Mouse (Mus musculus) lung, embryonic 16.5 days (tissue): ENCODE measurements around the gene Fchsd2. TPM values are rescaled to one million over a fixed set of nuclear protein-coding genes. Genes with fewer than 3 reads are reported as not detected.
A peak's percentile ranks its signal among the peaks of the same experiment; 100 is the strongest.

Experiments
- ATAC-seq: fragments of 200-750 bp; cut with Nextera tagmentation; 2 replicates; pipeline ENCODE4 v1.8.0; 2017; ENCODE audit warnings: low read depth, mild to moderate bottlenecking, moderate library complexity
- H3K27ac ChIP-seq: fragments of 300-500 bp; sonication (generic); 2 replicates; pipeline ENCODE4 v1.5.1; 2014; ENCODE audit warnings: mild to moderate bottlenecking, control low read depth, low read length
- H3K27me3 ChIP-seq: fragments of 300-500 bp; sonication (generic); 2 replicates; pipeline ENCODE4 v1.6.1; 2014; ENCODE audit warnings: low read depth, low read length, mixed read lengths; ENCODE audit not compliant: control insufficient read depth, insufficient read depth
- H3K36me3 ChIP-seq: fragments of 300-500 bp; sonication (generic); 2 replicates; pipeline ENCODE4 v1.6.1; 2014; ENCODE audit warnings: low read length; ENCODE audit not compliant: control insufficient read depth, insufficient read depth
- H3K4me1 ChIP-seq: fragments of 300-500 bp; sonication (generic); replicated peaks from 2 replicates; pipeline ENCODE4 v1.6.1; 2014; ENCODE audit warnings: low read length, mixed read lengths; ENCODE audit not compliant: control insufficient read depth, insufficient read depth
- H3K4me2 ChIP-seq: fragments of 300-500 bp; sonication (generic); 2 replicates; pipeline ENCODE4 v1.6.1; 2014; ENCODE audit warnings: low read depth, low read length, control low read depth
- H3K4me3 ChIP-seq: fragments of 300-500 bp; sonication (generic); 2 replicates; pipeline ENCODE4 v1.5.1; 2014; ENCODE audit warnings: mild to moderate bottlenecking, low read length, control low read depth
- H3K9ac ChIP-seq: fragments of 300-500 bp; sonication (generic); 2 replicates; pipeline ENCODE4 v1.6.1; 2014; ENCODE audit warnings: low read length, control low read depth
- H3K9me3 ChIP-seq: fragments of 300-500 bp; sonication (generic); 2 replicates; pipeline ENCODE4 v1.6.1; 2016; ENCODE audit warnings: low read length; ENCODE audit not compliant: control insufficient read depth
- WGBS: fragments of 180-500 bp; shearing (Covaris S2); extraction: QIAGEN DNeasy Blood & Tissue Kit; methylation state at CpG from one replicate; pipeline ENCODE4 v1.1.7; 2014; 5-methylcytosine and 5-hydroxymethylcytosine counted together
- polyA plus RNA-seq: library from polyadenylated mRNA; unstranded; fragments of >200 nt; fragmentation: Nextera tagmentation; extraction: Ambion mirVana; gene quantifications from 2 replicates; pipeline ENCODE4 v1.2.1, GENCODE M21; 2015

Gene Fchsd2
- polyA plus RNA-seq, 1 experiment from 2014 or later, result 22.3 TPM

- H3K9me3 ChIP-seq, result no peaks in the 10 kb centered on the region
- no peak overlapping the region for H3K4me2 ChIP-seq
- H3K36me3 ChIP-seq, result peaks cover 4% of the 10 kb centered on the region; the same call in 1 of the 2 replicates
- no peak overlapping the region for H3K9ac ChIP-seq
- no peak overlapping the region for H3K4me3 ChIP-seq
- H3K4me1 ChIP-seq, result peaks cover 4% of the 10 kb centered on the region
- ATAC-seq, result no peak
- 83% methylated on average over 8 of the region's 8 CpGs for WGBS
- no peaks in the 10 kb centered on the region for H3K27me3 ChIP-seq
- no peak overlapping the region for H3K27ac ChIP-seq
These were observed 199.0 kb downstream of the Fchsd2 start for GRCm38 (mm10) chr7:101291641-101292040.

- H3K27me3 ChIP-seq, result no peaks in the 10 kb centered on the region
- H3K9ac ChIP-seq, result no peak overlapping the region
- WGBS, result 68% methylated on average over 2 of the region's 4 CpGs
- no peak overlapping the region for H3K4me3 ChIP-seq
- H3K4me1 ChIP-seq, result peaks cover 7% of the 10 kb centered on the region
- H3K27ac ChIP-seq, result no peak overlapping the region
- no peak overlapping the region for H3K4me2 ChIP-seq
- no peak for ATAC-seq
- no peaks in the 10 kb centered on the region for H3K9me3 ChIP-seq
- peaks cover 4% of the 10 kb centered on the region; the same call in 1 of the 2 replicates for H3K36me3 ChIP-seq
These were observed 199.4 kb downstream of the Fchsd2 start for GRCm38 (mm10) chr7:101292086-101292485.

GRCm38 (mm10) chr7:101292696-101293095 lies 200.0 kb downstream of the Fchsd2 start:
- 0 out of 2 replicates have a peak, but pooled peaks cover 1% of the 10 kb centered on the region for H3K27me3 ChIP-seq
- H3K4me3 ChIP-seq, result no peak overlapping the region
- H3K9ac ChIP-seq, result no peak overlapping the region
- no peaks in the 10 kb centered on the region for H3K9me3 ChIP-seq
- peaks cover 7% of the 10 kb centered on the region for H3K4me1 ChIP-seq
- no peak overlapping the region for H3K4me2 ChIP-seq
- 95% methylated on average over 1 of the region's 1 CpGs for WGBS
- H3K36me3 ChIP-seq, result peaks cover 4% of the 10 kb centered on the region; the same call in 1 of the 2 replicates
- H3K27ac ChIP-seq, result no peak overlapping the region
- no peak for ATAC-seq

DNA sequence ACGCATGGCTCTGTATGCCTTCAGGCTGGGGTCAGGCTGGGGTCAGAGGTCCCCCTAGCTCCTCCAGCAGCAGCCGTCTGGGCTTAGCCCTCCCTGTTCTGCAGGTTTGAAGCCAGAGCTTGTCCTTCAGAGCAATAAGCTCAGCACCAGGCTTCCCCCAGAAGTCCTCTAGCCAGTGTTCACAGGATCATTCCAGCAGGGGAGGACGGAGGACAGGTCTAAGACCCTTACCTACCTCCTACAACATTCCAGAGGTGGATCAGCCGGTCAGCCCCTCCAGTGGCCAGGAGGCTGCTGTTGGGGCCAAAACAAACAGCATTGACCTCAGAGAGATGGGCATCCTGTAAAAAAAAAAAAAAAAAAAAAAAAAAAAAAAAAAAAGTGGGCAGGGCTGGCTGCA lies 200.5 kb downstream of the Fchsd2 start:
- H3K27ac ChIP-seq, result peak overlapping the region; percentile 34; the same call in 1 of the 2 replicates
- no peak for ATAC-seq
- no peaks in the 10 kb centered on the region for H3K9me3 ChIP-seq
- H3K4me2 ChIP-seq, result no peak overlapping the region
- H3K27me3 ChIP-seq, result 0 out of 2 replicates have a peak, but pooled peaks cover 4% of the 10 kb centered on the region
- WGBS, result 47% methylated on average over 4 of the region's 4 CpGs
- H3K4me1 ChIP-seq, result peaks cover 7% of the 10 kb centered on the region
- peaks cover 4% of the 10 kb centered on the region; the same call in 1 of the 2 replicates for H3K36me3 ChIP-seq
- H3K4me3 ChIP-seq, result no peak overlapping the region
- H3K9ac ChIP-seq, result no peak overlapping the region

DNA sequence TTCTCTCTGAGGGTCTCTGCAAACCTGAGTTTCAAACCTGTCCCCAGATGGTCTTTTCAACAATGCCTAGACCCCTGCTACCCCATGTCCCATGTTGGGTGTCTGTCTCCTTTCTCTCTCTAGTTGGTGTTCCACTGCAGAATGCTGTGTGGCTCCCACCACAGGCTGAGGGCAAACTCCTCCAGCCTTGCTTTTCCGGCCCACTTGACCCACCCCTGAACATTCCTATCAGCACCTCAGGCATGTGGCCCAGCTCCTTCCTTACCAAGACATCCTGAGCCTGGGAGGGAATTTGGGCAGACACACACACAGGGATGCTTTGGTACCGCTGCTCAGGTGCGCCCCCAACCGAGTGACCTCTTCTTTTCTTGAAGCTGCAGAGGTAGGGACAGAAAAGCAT lies 200.9 kb downstream of the Fchsd2 start:
- H3K4me2 ChIP-seq, result no peak overlapping the region
- peaks cover 4% of the 10 kb centered on the region; the same call in 1 of the 2 replicates for H3K36me3 ChIP-seq
- H3K4me1 ChIP-seq, result peaks cover 7% of the 10 kb centered on the region
- H3K9ac ChIP-seq, result no peak overlapping the region
- 0 out of 2 replicates have a peak, but pooled peaks cover 4% of the 10 kb centered on the region for H3K27me3 ChIP-seq
- ATAC-seq, result peak; percentile 34; the same call in 1 of the 2 replicates
- no peak overlapping the region for H3K4me3 ChIP-seq
- H3K27ac ChIP-seq, result peak overlapping the region; percentile 14; the same call in 1 of the 2 replicates
- H3K9me3 ChIP-seq, result no peaks in the 10 kb centered on the region
- WGBS, result 52% methylated on average over 4 of the region's 4 CpGs

DNA sequence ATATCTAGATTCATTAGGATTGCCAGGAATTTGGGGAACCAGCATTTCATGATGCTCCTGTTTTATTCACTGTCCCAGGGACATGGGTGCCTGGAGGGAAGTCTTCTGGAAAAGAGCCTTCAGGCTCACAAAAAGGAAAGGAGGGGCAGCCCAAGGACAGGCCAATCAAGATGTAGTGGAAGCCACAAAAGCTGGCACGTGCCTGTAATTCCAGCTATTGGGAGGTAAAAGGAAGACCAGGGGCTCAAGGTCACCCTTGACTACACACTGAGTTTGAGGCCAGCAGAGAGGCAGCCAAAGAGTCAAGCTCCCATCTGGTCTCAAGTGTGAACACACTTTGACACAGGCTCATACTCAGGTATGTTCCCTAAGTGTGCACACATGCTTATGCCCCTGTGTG lies 202.8 kb downstream of the Fchsd2 start:
- WGBS, result 88% methylated on average over 1 of the region's 1 CpGs
- H3K27ac ChIP-seq, result no peak overlapping the region
- H3K9ac ChIP-seq, result no peak overlapping the region
- no peaks in the 10 kb centered on the region for H3K9me3 ChIP-seq
- no peak for ATAC-seq
- no peak overlapping the region for H3K4me2 ChIP-seq
- 0 out of 2 replicates have a peak, but pooled peaks cover 4% of the 10 kb centered on the region for H3K27me3 ChIP-seq
- no peak overlapping the region for H3K4me3 ChIP-seq
- peaks cover 7% of the 10 kb centered on the region for H3K4me1 ChIP-seq
- 0 out of 2 replicates have a peak, but pooled peaks cover 3% of the 10 kb centered on the region for H3K36me3 ChIP-seq

DNA sequence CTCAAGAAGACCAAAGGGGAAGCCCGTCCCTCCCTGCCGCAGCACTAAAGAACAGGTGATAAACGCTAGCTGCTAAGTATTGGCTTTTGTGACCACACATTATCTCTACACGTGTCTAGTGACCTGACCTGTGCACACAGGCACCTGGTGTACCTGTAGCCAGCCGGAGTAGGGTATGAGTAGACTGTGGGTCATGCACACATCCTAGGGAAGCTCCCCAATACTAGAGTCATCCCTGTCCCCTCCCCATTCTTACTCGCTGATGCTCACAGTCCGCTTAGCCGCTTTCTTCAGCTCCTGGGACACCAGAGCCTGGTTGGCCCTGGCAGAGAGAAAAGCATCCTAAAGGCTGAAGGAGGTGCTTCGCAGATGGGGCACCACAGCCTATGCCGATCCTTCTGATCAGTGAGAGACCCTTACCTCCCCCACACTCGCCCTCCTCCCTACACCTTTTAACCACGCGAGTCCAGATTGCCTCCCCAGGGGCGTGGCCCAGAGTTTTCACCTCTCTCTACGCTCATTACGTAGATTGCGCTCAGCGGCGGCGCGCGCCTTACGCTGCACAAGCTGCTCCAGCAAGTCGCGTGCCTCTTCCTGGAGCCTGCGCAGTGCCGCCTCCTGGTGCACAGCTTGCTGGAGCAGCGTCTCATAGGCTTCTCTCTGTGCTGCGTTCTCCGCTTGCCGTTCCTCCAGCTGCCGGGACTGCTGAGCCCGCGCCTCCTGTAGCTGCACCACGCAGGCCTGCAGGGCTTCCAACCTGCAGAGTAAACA lies 203.8 kb downstream of the Fchsd2 start:
- WGBS, result 9% methylated on average over 35 of the region's 35 CpGs

GRCm38 (mm10) chr7:101297023-101297405 lies 204.4 kb downstream of the Fchsd2 start:
- Histone ChIP-seq H3K4me1 (peaks cover 14% of the 10 kb centered on the region), H3K4me3 (peak overlapping the region; percentile 38), H3K36me3 (no peaks in the 10 kb centered on the region), H3K4me2 (peak overlapping the region; percentile 73), H3K9me3 (no peaks in the 10 kb centered on the region), H3K27me3 (0 out of 2 replicates have a peak, but pooled peaks cover 4% of the 10 kb centered on the region), H3K27ac (no peak overlapping the region), H3K9ac (peak overlapping the region; percentile 57)
- WGBS, result 23% methylated on average over 8 of the region's 8 CpGs
- no peak for ATAC-seq

More for the DNA sequence above, 203.8 kb downstream of the Fchsd2 start:
- H3K27me3 ChIP-seq, result 0 out of 2 replicates have a peak, but pooled peaks cover 4% of the 10 kb centered on the region
- H3K4me3 ChIP-seq, result peak overlapping the region; percentile 38
- no peaks in the 10 kb centered on the region for H3K36me3 ChIP-seq
- H3K9me3 ChIP-seq, result no peaks in the 10 kb centered on the region
- H3K4me2 ChIP-seq, result peak overlapping the region; percentile 73
- peak overlapping the region; percentile 57 for H3K9ac ChIP-seq
- ATAC-seq, result peak; percentile 80
- H3K27ac ChIP-seq, result no peak overlapping the region
- H3K4me1 ChIP-seq, result peaks cover 14% of the 10 kb centered on the region

DNA sequence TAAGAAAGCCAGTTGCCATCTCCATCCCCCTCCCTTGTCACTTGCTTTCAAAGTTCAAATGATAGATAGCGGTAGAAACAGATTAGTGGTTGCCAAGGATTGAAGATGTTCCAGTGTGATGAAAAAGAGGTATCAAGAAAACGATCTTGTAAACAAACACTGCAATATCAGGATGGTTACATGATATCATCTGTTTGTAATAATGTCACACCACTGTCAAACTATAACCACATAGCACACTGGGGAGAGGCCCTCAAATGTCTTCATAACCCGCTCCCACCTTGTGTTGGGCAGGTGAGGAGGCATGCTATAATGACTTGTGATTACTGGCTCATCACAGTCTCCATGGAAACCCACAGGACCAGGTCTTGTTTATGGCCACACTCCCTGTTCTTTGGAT lies 205.7 kb downstream of the Fchsd2 start:
- Histone ChIP-seq H3K27me3 (0 out of 2 replicates have a peak, but pooled peaks cover 4% of the 10 kb centered on the region), H3K4me3 (no peak overlapping the region), H3K4me1 (peaks cover 19% of the 10 kb centered on the region), H3K27ac (no peak overlapping the region), H3K36me3 (no peaks in the 10 kb centered on the region), H3K9me3 (no peaks in the 10 kb centered on the region), H3K4me2 (no peak overlapping the region), H3K9ac (no peak overlapping the region)
- WGBS, result 74% methylated on average over 3 of the region's 3 CpGs
- ATAC-seq, result no peak
